Mouse (Mus musculus) kidney, adult 2 months (tissue): ENCODE measurements around the gene Ift172.

ENCODE experiments used
- CTCF ChIP-seq: fragments of 200-500 bp; conservative IDR thresholded peaks from 2 replicates; pipeline ENCODE4 v1.5.1; 2011; ENCODE audit warnings: low read depth, mild to moderate bottlenecking, control low read depth, low read length, moderate library complexity, mixed read lengths; ENCODE audit not compliant: insufficient read depth, insufficient read length
- POLR2A ChIP-seq: fragments of 200-500 bp; IDR thresholded peaks from one replicate; pipeline ENCODE4 v1.6.1; 2011; ENCODE audit warnings: low read depth, low read length, control low read depth

DNA sequence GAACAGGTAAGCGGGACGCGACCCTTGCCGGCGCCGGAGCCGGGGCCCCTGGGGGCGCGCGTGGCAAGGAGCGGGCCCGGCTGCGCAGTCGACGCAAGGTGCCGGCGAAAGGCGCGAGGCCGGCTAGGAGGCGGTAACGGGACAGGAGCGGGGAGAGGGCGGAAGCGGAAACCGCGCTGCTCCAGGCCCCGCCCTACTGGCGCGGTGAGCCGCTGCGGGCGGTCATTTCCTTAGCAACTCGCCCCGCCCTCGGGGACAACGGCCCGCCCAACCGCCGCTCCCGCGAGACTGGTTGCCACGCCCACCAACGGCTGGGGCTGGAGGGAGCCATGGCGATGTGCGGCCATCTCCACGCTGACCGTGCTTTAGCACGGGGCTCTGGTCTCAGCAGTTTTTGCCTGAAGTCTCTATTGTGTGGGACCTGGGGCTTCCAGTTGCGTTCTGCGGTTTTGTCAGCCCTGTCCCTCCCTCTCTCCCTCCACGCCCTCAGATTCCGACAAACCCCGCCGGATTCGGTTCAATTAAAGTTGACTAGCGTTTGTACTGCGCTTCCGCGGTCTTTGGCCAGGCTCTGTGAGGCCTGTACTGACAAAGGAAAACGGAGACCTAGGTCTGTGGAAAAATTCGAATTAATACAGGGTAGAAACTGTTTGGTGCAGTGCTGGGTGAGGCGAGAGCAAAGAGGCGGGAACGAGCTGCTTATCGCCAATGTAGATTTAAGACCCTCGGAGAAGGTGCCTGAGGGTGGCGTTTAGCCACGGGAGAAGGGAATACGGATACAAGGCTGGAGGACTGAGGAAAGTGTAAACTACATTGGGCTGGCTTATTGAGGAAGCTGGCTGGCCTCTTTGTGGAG is 70.2 kb downstream of the Ift172 start, which contains the start of gene Ppm1g:
- TF ChIP-seq CTCF: no peak
- peak; percentile 95 for TF ChIP-seq POLR2A
